Mouse (Mus musculus): Measurements from ENCODE around the gene Rbp4. TPM values are rescaled to one million over a fixed set of nuclear protein-coding genes. Genes with fewer than 3 reads are reported as not detected.

The Rbp4 gene
- total and polyA plus RNA-seq, 2 experiments from 2014 or later = 10.1 to 11.1 TPM

DNA sequence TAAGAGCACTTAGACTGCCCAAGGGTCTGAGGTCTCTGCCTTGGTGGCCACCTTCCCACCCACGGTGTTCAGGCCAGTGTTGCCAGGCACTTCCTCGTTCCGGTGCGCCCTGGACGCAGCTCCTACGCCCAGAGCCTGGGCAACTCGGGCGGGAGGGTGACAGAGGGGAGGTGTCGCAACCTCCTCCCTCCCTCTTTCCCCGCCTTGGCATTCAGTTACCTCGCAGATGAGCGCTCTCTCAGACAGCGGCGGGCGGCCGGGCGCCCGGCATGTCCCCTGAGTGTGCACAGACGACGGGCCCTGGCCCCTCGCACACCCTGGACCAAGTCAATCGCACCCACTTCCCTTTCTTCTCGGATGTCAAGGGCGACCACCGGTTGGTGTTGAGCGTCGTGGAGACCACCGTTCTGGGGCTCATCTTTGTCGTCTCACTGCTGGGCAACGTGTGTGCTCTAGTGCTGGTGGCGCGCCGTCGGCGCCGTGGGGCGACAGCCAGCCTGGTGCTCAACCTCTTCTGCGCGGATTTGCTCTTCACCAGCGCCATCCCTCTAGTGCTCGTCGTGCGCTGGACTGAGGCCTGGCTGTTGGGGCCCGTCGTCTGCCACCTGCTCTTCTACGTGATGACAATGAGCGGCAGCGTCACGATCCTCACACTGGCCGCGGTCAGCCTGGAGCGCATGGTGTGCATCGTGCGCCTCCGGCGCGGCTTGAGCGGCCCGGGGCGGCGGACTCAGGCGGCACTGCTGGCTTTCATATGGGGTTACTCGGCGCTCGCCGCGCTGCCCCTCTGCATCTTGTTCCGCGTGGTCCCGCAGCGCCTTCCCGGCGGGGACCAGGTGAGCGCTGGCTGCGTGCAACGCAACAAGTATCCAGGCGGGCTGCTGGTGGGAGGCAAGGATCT is 28.0 kb downstream of the Rbp4 start, which contains the start of gene Ffar4:
Gene Ffar4, plus strand, starts transcription at position 214 of the 901 bp plus-strand sequence.
- Histone ChIP-seq H3K9me3 (ENCODE audit: low read length) (no peaks in the 10 kb centered on the region), H3K4me2 (ENCODE audit: low read depth, low read length, poor library complexity, severe bottlenecking) (peak within 1 kb of the TSS; percentile 69), H3K4me1 (ENCODE audit: insufficient read depth, low read length) (no peaks in the 10 kb centered on the region), H3K36me3 (ENCODE audit: insufficient read depth, low read length) (no peaks in the 10 kb centered on the region), H3K4me3 (ENCODE audit: low read depth, low read length) (peak within 1 kb of the TSS; percentile 38), H3K9ac (replicated peaks; ENCODE audit: low read length, poor library complexity, severe bottlenecking) (peak within 1 kb of the TSS; percentile 33), H3K27ac (ENCODE audit: low read depth, low read length) (no peak within 1 kb of the TSS), H3K27me3 (ENCODE audit: insufficient read depth, low read length) (peaks cover 34% of the 10 kb centered on the region)
- DNase-seq (ENCODE audit: low spot score) (peak; percentile 9), ATAC-seq (ENCODE audit: low FRiP score) (peak; percentile 56)
- under 1% methylated on average over 77 of the region's 77 CpGs for WGBS
- no peak for TF ChIP-seq CTCF (IDR thresholded peaks at IDR 0.05)

DNA sequence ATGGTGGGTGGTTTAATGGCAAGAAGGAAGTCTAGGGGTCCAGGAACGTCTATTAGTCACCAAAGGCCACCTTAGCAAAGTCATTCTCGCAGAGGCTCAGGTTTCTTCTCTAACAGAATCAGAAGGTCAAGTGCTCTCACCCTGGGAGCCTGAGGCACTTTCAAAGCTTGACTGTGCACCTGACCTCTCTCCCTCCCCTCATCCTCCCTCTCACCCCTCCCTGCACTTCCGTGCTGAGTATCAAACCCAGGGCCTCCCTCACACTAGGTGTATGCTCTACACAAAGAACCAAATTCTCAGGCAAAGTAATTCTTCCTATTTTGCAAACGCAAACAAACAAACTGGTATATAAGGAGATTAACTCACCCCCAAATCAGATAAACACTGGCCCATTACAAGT is 28.9 kb downstream of the Rbp4 start:
- Histone ChIP-seq H3K4me2 (ENCODE audit: low read depth, low read length, poor library complexity, severe bottlenecking) (no peak overlapping the region), H3K4me3 (ENCODE audit: low read depth, low read length) (no peak overlapping the region), H3K9me3 (ENCODE audit: low read length) (no peaks in the 10 kb centered on the region), H3K36me3 (ENCODE audit: insufficient read depth, low read length) (no peaks in the 10 kb centered on the region), H3K27me3 (ENCODE audit: insufficient read depth, low read length) (peaks cover 34% of the 10 kb centered on the region), H3K9ac (replicated peaks; ENCODE audit: low read length, poor library complexity, severe bottlenecking) (no peak overlapping the region), H3K4me1 (ENCODE audit: insufficient read depth, low read length) (no peaks in the 10 kb centered on the region), H3K27ac (ENCODE audit: low read depth, low read length) (no peak overlapping the region)
- TF ChIP-seq CTCF (IDR thresholded peaks at IDR 0.05) = no peak
- WGBS = 20% methylated on average over 4 of the region's 4 CpGs
- ATAC-seq (ENCODE audit: low FRiP score) (no peak), DNase-seq (ENCODE audit: low spot score) (no peak)

DNA sequence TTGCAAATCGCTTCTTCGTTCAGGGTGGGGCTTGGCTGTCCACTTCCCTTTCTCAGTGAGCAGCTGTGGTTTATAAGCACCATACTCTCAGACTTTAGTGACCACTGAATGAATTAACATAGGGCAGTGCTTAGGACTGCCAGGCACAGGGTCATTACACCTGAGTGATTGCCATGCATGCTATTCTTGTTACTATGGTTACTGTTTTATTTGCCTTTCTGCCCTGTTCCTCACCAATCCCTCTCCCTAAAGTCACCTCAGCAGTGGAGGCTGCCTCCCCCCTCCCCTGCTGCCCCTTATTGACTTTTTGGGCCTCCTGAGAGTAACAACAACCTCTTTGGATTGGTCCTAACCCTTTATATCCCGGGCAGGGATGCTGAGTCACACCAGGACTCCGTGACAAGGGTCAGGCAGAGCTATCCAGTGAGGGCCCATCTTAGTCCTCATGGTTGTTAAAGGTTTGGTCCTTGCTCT is 33.5 kb downstream of the Rbp4 start:
- no peaks in the 10 kb centered on the region for H3K36me3 ChIP-seq (ENCODE audit: insufficient read depth, low read length)
- DNase-seq (ENCODE audit: low spot score) (no peak), ATAC-seq (ENCODE audit: low FRiP score) (no peak)
- no peaks in the 10 kb centered on the region for H3K4me1 ChIP-seq (ENCODE audit: insufficient read depth, low read length)
- H3K27ac ChIP-seq (ENCODE audit: low read depth, low read length) = no peak overlapping the region
- no peak overlapping the region for H3K4me2 ChIP-seq (ENCODE audit: low read depth, low read length, poor library complexity, severe bottlenecking)
- WGBS = 65% methylated on average over 4 of the region's 4 CpGs
- peaks cover 10% of the 10 kb centered on the region; the same call in 1 of the 2 replicates for H3K27me3 ChIP-seq (ENCODE audit: insufficient read depth, low read length)
- no peak for TF ChIP-seq CTCF (IDR thresholded peaks at IDR 0.05)
- no peak overlapping the region for H3K4me3 ChIP-seq (ENCODE audit: low read depth, low read length)
- H3K9me3 ChIP-seq (ENCODE audit: low read length) = no peaks in the 10 kb centered on the region
- H3K9ac ChIP-seq (replicated peaks; ENCODE audit: low read length, poor library complexity, severe bottlenecking) = no peak overlapping the region

DNA sequence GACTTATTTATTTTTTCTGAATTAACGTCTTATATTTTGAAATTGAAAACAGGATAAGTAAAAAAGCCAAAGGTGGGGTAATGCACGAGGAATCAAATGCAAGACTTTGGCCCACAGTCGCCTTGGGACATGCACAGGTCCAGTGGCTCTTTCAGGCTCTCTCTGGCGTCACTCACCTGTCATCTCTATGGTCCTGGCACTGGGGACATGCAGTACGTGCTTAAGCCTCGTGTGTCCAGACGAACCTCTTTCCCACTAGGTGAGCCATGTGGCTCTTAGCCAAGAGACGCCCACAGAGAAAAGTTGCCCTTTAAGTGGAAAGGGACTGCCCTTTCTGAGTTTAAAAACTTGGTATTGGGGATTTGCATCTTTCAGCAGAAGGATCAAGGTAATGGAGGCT is 35.7 kb downstream of the Rbp4 start:
- DNase-seq (ENCODE audit: low spot score) (no peak), ATAC-seq (ENCODE audit: low FRiP score) (no peak)
- Histone ChIP-seq H3K9me3 (ENCODE audit: low read length) (no peaks in the 10 kb centered on the region), H3K4me2 (ENCODE audit: low read depth, low read length, poor library complexity, severe bottlenecking) (no peak overlapping the region), H3K27ac (ENCODE audit: low read depth, low read length) (no peak overlapping the region), H3K27me3 (ENCODE audit: insufficient read depth, low read length) (no peaks in the 10 kb centered on the region), H3K36me3 (ENCODE audit: insufficient read depth, low read length) (no peaks in the 10 kb centered on the region), H3K9ac (replicated peaks; ENCODE audit: low read length, poor library complexity, severe bottlenecking) (no peak overlapping the region), H3K4me1 (ENCODE audit: insufficient read depth, low read length) (no peaks in the 10 kb centered on the region), H3K4me3 (ENCODE audit: low read depth, low read length) (no peak overlapping the region)
- TF ChIP-seq CTCF (IDR thresholded peaks at IDR 0.05) = no peak
- 79% methylated on average over 8 of the region's 8 CpGs for WGBS

DNA sequence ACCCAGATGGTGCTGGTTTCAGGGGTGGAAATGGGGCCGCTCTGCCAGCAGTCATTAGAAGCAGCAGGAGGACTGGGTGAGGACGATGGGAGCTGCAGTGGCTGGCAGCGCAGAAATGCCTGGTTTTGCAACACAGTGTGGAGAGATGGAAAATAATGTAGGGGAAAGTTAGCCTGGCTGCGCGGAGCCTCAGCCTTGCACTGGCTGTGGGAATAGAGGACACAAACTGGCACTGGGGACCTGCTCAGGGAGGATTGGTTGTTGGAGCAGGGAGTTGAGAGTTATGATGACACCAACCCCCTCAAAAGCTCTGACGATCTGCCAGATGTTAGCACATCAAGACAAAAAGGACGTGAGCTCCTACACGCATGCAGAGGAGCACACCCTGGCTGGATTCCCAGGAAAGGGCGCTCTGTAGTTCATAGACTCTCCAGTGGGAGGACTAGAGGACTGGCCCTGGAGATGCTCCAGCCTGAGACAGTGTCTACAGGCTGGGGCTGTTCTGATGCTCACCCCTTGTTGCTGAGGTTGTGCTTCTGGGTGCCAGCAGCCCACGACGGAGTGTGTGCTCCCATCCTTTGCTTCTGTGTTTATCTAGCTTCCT is 38.0 kb downstream of the Rbp4 start:
- WGBS = 64% methylated on average over 11 of the region's 11 CpGs
- Histone ChIP-seq H3K4me1 (ENCODE audit: insufficient read depth, low read length) (no peaks in the 10 kb centered on the region), H3K9ac (replicated peaks; ENCODE audit: low read length, poor library complexity, severe bottlenecking) (no peak overlapping the region), H3K9me3 (ENCODE audit: low read length) (no peaks in the 10 kb centered on the region), H3K27ac (ENCODE audit: low read depth, low read length) (no peak overlapping the region), H3K4me3 (ENCODE audit: low read depth, low read length) (no peak overlapping the region), H3K4me2 (ENCODE audit: low read depth, low read length, poor library complexity, severe bottlenecking) (no peak overlapping the region), H3K36me3 (ENCODE audit: insufficient read depth, low read length) (no peaks in the 10 kb centered on the region), H3K27me3 (ENCODE audit: insufficient read depth, low read length) (no peaks in the 10 kb centered on the region)
- DNase-seq (ENCODE audit: low spot score) (peak; percentile 76), ATAC-seq (ENCODE audit: low FRiP score) (peak; percentile 77; the same call in 1 of the 2 replicates)
- peak; percentile 69 for TF ChIP-seq CTCF (IDR thresholded peaks at IDR 0.05)

DNA sequence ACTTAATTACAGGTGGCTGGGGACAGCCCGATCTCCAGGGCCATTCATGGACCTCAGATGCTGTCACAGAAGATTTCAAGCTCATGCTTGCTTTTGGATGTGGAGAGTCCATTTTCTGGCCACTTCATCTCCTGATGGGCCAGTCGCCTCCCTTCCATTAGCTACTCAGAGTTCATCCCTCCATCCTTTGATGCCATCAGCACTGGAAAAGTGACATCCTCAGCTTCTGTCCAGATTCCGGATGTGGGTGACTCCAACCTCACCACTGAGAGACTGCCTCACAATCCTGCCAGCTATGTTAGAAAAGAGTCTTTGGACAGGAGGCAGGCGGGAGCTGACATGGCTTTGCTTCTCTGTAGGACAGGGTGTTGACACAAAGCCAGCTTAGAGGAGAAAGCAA is 39.2 kb downstream of the Rbp4 start:
- 81% methylated on average over 4 of the region's 4 CpGs for WGBS
- no peak overlapping the region for H3K4me3 ChIP-seq (ENCODE audit: low read depth, low read length)

More for the DNA sequence above, 39.2 kb downstream of the Rbp4 start:
- DNase-seq (ENCODE audit: low spot score) (no peak), ATAC-seq (ENCODE audit: low FRiP score) (no peak)
- no peak overlapping the region for H3K9ac ChIP-seq (replicated peaks; ENCODE audit: low read length, poor library complexity, severe bottlenecking)
- H3K36me3 ChIP-seq (ENCODE audit: insufficient read depth, low read length) = no peaks in the 10 kb centered on the region
- no peaks in the 10 kb centered on the region for H3K27me3 ChIP-seq (ENCODE audit: insufficient read depth, low read length)
- no peak overlapping the region for H3K4me2 ChIP-seq (ENCODE audit: low read depth, low read length, poor library complexity, severe bottlenecking)
- no peak for TF ChIP-seq CTCF (IDR thresholded peaks at IDR 0.05)
- H3K9me3 ChIP-seq (ENCODE audit: low read length) = no peaks in the 10 kb centered on the region
- no peaks in the 10 kb centered on the region for H3K4me1 ChIP-seq (ENCODE audit: insufficient read depth, low read length)
- no peak overlapping the region for H3K27ac ChIP-seq (ENCODE audit: low read depth, low read length)
